Mouse (Mus musculus) mouse embryonic stem cell (cell line): ENCODE data around the gene Unc13c.

Experiments
- in situ Hi-C, 2 experiments: fragments of 300-500 bp; cut with MboI; formaldehyde crosslinking; loops; 1 replicate in 1 of 2; 3 replicates in 1 of 2; pipeline ENCODE4 v1.14.3; 2019 to 2020; ENCODE audit warnings: low sequenced_read_pairs in 2 of 2, low pct_unique_long_range_greater_than_20kb in 1 of 2, mixed read lengths in 1 of 2; ENCODE audit not compliant: unreplicated experiment in 1 of 2

Gene Unc13c

DNA sequence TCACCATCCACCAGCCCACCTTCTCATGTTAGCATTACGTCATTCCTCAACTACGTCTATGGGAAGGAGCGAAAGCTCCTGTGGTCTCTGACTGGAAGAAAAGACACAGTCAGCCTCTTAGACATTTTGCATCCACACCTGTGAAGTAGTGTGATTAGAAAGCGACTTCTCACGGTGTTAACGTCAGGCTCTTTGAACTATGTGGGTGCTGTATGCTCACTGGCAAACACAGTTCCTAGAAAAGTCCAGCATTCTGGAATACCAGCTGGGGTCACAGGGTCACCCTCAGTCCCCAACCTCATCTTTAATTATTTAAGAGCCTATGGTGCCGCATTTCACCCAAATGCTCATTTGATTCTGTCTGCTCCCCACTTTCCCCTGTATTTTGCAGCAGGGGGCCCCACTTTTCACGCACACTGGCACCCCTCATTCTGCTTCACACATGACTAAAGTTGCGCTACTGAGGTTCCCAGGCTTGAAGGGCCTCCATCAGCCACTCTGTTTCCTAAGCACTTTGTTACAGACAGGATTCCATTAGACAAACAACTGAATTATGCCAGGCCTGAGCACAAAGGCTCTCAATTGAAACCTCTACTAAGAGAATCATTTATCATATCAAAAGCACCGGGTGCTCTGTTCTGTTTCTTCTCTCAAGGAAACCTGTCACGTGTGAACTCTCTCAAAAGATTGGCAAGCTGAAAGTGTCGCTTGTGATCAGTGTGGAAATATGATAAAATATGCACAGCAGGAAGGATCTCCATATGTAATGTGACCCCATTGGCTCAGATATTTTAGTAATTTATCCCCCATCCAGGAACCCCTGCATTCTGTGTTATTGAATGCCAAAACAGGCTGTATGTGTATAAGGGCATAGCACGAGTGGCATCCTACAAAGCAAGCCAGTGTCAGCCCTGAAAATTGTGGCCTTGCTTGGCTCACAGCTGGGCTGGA, 287.9 kb downstream of the Unc13c start:
- in situ Hi-C loops = no loop called here

DNA sequence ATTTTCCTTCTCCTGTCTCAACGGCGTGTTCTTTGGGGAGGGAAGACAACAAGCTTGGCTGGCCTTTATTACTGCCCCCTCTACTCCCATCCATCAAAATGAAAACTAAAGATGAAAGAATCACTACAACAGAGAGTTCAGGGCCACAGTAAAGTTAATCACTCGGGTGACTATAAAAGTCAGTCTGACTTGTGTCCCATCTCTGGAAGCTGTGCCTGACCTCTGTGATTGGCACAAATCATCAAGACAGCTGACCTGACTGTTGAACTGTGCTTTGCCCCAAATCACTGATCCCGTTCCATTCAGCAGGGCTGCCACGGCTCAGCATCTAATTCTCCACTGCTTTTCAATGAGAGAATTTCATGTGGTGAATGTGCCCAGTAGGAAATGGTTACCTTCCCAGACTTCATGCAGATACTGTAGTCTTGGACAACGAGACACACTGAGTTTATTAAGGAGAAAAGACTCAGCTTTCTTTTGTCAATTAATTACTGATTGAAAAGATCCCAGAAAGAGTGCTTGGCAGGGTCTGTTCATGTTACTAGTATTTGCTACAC, 297.0 kb downstream of the Unc13c start:
- in situ Hi-C loops = no loop called here

DNA sequence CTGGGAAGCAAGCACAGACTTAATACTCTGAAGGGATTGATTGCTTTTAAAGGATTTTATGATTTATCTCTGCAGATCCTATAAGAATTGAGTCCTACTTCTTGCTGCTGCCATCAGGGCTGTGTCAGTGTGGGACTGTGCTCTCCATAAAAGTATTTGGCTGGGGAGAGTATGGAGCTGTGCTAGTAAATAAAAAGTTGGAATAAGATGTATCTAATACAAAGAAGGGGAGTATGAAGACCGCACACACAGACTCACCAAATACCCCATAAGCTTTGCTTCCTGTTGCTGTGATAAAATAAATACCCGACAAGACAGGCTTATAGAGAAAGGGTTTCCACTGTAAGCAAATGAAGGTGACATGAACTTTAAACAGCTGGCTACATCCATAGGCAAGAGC, 298.7 kb downstream of the Unc13c start:
- in situ Hi-C loops = no loop called here

DNA sequence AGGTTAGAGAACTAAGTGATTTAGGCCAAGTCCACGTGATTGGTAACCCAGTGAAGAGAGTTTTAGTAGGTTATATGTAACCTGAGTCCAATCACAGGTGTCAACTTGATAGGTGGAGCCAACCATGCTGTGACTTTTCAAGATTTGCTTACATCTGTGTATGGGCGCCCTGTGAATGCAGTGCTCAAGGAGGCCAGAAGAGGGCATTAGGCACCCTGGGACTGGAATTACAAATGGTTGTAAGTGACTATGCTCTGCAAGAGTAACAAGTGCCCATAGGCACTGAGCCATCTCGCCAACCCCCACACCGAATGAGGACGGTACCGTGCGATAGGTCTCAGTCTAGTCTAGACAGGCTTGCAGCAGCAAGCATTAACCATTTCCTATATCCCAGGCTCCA, 305.9 kb downstream of the Unc13c start:
- in situ Hi-C loops = no loop called here

DNA sequence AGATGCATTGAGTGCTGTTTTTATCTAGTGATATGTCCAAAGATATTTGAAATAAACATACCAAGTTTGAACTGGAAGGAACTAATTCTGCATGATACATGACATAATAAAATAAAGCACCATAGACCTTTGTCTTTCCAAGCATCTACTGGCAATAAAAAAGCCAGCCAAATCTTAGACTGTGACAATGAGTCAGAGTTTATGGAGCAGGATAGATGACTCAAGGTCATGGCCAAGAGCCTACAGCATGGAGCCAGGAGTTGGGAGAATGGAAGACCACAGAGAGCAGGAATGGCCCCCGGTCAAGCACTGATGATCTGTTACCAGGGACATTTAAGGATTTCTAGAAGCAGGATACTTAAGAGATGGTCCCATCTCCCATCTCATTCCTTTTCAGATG, 319.7 kb downstream of the Unc13c start:
- in situ Hi-C loops = no loop called here

DNA sequence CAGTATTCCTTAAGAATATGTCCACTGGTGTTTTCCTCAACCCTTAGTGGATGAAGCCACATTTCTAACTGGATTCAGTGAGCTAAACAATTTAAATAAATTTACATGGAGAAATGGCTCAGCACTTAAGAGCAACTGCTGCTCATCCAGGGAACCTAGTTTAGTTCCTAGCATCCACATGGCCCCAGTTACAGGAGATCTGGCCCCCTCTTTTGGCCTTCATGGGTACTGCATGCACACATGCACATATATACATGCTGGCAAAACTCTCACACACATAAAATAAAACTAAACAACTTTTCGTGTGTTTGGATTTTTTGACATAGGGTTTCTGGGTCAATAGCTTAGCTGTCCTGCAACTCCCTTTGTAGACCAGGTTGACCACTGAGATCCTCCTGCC, 330.6 kb downstream of the Unc13c start:
- in situ Hi-C loops = no loop called here

DNA sequence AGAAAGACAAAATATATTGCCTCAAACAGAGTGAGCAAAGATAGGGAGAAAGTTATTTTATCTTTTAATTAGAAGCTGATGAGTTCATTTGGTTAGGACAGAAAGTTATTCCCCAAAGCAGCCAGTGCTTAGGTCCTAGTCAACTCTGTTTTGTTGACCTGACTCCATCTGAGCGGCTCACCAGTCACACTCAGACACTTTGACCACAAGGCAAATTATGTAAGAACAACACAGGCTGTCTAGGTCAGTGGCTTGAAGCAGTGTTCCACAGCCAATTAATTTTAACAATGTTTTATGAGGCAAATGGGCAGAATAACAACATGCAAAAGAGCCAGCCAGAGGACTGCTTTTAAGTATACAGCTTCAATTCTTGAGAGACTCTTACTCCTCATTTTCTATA, 343.6 kb downstream of the Unc13c start:
- in situ Hi-C loops = no loop called here

DNA sequence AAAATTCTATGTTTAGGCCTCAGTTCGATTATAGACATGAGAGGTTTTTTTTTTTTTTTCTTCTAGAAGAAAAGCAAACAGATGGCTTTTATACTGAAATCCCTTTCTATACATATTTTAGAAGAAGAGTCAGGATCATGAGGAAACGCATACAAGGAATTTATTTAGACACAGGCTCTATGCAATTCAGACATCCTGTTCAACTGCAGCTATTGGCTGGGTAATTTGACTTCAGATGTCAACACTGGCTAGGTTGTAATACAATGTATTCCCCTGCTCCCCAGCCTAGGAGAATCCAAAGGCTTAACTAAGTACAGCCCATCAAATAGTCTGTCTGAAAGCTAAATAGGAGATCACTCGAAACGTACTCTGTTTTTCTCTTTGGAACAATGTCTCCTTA, 355.9 kb downstream of the Unc13c start:
- in situ Hi-C loops = no loop called here

DNA sequence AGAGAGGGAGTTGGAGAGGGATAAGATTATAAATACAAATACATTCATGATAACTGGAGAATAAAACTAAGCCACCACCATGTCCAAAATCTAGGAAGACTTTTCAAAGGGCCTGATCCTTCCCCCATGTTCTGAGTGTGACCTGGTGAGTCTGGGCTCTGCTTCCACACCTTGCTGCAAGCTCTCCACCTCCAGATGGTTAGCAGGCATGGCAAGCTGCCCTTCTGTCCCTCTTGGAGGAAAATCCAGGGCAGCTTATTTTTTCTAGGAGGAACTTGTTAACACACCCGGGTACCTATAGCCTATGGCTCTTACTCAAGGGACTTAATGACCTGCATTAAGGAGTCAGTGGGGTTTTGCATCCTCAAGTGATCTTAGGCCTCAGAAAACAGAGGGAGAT, 364.8 kb downstream of the Unc13c start:
- in situ Hi-C loops = no loop called here

DNA sequence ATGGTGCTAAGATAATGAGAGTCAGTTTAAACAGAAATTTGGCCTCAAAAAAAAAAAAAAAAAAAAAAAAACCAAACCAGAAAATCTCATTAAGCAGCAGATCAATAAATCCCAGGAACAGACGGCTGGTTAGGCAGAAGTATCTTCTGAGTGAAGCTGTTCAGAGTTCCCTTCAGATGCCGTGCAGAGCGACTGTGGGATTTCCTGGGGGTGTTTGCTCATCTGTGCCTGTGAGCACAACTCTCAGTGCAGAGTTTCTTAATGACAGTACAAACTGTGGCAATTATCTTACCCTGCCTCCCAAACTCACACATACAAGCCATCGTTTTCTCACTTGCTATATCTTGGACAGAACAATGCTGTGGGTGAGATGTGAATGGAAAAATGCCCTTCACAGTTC, 403.2 kb downstream of the Unc13c start:
- in situ Hi-C loops = no loop called here

DNA sequence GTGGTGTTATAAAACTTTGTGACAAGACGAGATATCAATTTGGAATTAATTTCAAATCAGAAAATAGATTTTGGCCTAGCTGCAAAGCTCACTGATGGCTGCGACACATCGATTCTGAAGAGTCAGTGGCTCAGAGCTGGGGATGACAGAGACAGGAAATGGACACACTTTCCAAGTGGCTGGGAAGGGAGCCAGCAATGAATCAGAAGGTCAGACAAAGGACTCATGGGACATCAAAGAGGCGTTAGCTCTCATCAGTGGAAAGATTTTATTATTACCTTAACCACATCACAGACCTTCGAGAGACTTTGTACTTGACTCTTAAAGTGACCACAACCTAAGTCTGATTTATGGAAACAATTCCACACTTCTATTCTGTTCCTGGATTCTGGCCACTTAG, 408.7 kb downstream of the Unc13c start:
- in situ Hi-C loops = no loop called here

DNA sequence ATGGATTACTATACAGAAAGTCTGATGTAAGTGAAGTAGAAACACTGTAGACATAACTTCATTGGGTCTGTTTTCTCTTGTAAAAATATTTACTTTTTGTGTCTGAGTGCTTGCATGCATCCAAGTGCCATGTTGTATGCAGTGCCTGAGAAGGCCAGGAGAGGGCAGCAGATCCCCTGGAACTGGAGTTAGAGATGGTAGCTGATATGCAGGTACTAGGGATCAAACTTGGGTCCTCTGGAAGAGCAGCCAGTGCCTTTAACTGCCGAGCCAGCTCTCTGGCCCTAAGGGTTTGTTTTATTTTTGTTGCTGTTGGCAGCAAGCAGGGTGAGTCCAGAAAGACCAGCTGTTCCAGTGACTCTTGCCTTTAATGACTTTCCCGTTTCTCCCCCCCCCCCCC, 411.0 kb downstream of the Unc13c start:
- in situ Hi-C loops = no loop called here

DNA sequence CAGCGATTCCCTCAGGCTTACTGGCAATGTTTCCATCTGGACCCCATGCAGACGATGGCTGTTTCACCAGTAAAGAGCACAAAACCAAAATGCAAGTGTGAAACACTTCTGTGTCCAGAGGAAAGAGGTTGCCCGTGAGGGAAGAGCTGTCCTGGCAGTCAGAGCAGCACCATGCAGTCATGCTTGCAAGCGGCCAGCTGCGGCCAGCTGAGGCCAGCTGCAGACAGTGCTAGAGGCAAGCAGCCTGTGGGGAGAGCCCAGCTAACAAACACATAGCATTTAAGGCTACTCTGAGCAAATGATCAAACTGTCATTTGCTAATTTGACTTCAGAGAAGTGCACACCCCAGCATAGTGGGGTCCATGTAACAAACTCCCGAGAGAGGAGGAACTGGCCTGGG, 413.4 kb downstream of the Unc13c start:
- in situ Hi-C loops = no loop called here

DNA sequence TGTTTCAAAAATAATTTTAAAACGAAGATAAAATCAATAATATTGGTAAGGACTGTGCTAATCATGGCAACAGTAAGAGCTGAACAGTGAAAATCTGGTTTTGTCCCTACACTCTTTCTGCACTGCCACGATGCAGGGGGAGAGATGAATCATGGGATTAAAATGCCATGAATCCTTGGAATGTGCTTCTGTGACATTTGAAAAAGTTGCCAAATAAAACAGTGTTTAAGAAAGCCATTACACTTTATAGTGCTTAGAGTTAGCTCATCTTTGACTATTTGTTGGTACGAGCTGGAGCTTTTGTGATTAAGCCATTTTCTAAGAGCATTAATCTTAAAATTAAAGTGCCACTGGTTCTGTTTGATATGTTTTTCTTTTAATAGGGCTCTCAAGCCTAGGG, 496.2 kb downstream of the Unc13c start:
- in situ Hi-C loops = no loop called here

DNA sequence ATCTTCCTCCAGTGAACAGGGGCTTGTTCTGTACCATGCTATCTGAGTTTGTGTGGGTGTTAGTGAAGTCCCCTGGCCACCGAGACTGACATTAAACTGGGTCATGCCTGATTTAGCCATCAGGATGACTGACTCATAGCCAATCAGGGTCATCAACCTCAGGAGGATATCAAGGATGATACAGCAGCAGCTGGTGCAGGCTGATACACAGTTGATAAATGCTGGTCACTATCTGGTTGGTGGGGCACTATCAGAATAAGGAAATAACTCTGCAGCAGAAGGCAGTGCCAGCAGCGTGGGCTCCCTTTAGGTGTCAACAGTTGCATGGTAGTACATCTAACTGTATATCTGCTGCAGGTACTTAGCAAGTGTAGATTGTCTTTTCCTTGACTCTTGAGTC, 506.7 kb downstream of the Unc13c start:
- in situ Hi-C loops = no loop called here

DNA sequence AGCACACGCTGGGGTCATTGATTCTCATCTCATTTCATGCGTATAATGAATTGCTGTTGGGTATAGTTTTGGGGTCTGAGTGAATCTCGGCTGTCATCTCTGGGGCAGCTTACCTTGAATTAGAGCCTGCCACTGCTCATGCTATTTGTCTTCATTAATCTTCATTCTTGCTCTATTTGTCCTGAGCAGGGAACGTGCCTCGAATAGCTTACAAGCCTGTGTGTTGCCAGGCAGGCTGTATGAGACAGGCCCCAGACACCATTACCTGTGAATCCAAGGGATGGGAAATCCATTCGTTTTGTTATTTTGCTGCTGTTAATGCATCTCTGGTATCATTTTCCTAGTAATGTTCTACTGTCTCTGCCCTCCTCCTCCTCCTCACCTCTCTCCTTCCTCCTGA, 518.8 kb downstream of the Unc13c start:
- in situ Hi-C loops = no loop called here

DNA sequence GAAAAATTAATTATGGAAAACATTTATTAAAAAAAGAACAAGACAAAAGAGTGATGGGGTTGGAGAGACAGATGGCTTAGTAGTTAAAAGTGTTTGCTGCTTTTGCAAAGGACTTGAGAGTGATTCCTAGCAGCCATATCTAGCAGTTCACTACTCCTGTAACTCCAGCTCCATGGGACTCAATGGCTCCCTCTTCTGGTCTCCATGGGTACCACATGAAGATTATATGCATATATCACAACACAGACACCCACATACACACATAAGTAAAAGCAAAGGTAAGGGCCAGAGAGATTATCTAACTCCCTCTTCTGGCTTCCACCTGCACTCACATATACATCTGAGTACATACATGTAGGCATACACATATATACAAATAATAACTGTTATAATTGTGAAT, 519.5 kb downstream of the Unc13c start:
- in situ Hi-C loops = loop anchor here in 1 of 2 experiments (25.0 kb wide), 1 partner anchor 287 kb away; no protein-coding TSS in a partner anchor

DNA sequence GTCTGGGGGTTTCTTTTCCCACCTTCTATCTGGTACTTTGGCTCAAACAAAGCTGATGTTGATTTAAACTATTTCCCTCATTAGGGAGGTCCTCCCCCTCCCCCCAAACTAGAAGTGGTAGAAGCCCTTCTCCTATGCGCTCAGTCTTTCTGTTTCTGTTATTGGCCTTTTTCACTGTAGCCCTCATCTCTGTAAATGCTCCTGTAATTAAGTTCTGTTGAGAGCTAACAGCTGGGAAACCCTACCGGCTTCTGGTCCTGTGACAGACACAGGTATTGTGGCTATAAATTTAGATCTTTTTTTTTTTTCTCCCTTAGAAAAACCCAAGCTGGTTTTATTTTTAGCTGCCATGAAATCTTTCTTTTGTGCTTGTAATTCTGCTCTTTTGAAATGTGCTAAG, 536.8 kb downstream of the Unc13c start:
- in situ Hi-C loops = loop anchor here in 1 of 2 experiments (25.0 kb wide), 1 partner anchor 270 kb away; no protein-coding TSS in a partner anchor
